In genomic region chr9:43253271-43253681, GRCm38 (mm10) we compare ENCODE assay signal across 9 mouse cellular contexts. TPM values are rescaled to one million over a fixed set of nuclear protein-coding genes. Genes with fewer than 3 reads are reported as not detected.
DNase-seq lines count a peak whose midpoint lies in the region; ATAC-seq lines count a peak whose summit lies in the region.
"Had no signal": no experiment of that assay in that cellular context is flagged by ENCODE, and none has a peak within 500 bp of the region (broad histone marks: within the 10 kb centered on the region; RNA-seq: fewer than 3 reads in every experiment).

No protein-coding gene starts in this region.

- H3K9ac ChIP-seq in hindbrain, embryonic 11.5 days (ENCODE audit: low read depth, low read length), result no peak overlapping the region
- H3K9ac ChIP-seq in hindbrain, embryonic 14.5 days, result no peak overlapping the region
- no peak overlapping the region for H3K9ac ChIP-seq in kidney, embryonic 15.5 days
- H3K9ac ChIP-seq in neural tube, embryonic 13.5 days, result no peak overlapping the region

- 18% methylated on average over 5 of the region's 5 CpGs for WGBS in hindbrain, embryonic 11.5 days
- WGBS in hindbrain, embryonic 14.5 days, result 17% methylated on average over 5 of the region's 5 CpGs
- 8% methylated on average over 5 of the region's 5 CpGs for WGBS in kidney, embryonic 15.5 days
- 9% methylated on average over 5 of the region's 5 CpGs for WGBS in neural tube, embryonic 13.5 days

- no peaks in the 10 kb centered on the region; the same call in 1 of the 2 replicates for H3K27me3 ChIP-seq in hindbrain, embryonic 11.5 days (ENCODE audit: control insufficient read depth, insufficient read depth, low read length)
- H3K27me3 ChIP-seq in hindbrain, embryonic 14.5 days (ENCODE audit: control insufficient read depth, insufficient read depth, low read length), result no peaks in the 10 kb centered on the region
- no peaks in the 10 kb centered on the region for H3K27me3 ChIP-seq in kidney, embryonic 15.5 days
- H3K27me3 ChIP-seq in neural tube, embryonic 13.5 days, result no peaks in the 10 kb centered on the region; the same call in 1 of the 2 replicates

- peak; percentile 51 for DNase-seq in hindbrain, embryonic 11.5 days (ENCODE audit: low spot score)
- DNase-seq in hindbrain, embryonic 14.5 days (ENCODE audit: low spot score), result no peak
- DNase-seq in gastrocnemius, postnatal 25 days, result peak; percentile 80
- no peak for DNase-seq in spleen, postnatal 36 days (ENCODE audit: low spot score in 2 of 2)
- no peak for DNase-seq in layer of hippocampus, postnatal 36 days
- no peak for DNase-seq in frontal cortex, postnatal 25 days (ENCODE audit: low spot score in 2 of 2)

- ATAC-seq in hindbrain, embryonic 11.5 days (ENCODE audit: low FRiP score), result no peak
- ATAC-seq in hindbrain, embryonic 14.5 days (ENCODE audit: low FRiP score), result no peak
- ATAC-seq in kidney, embryonic 15.5 days (replicated peaks; ENCODE audit: low FRiP score), result peak; percentile 88
- peak; percentile 37; the same call in 1 of the 2 replicates for ATAC-seq in neural tube, embryonic 13.5 days (ENCODE audit: low read depth)

- no peaks in the 10 kb centered on the region for H3K36me3 ChIP-seq in hindbrain, embryonic 11.5 days (ENCODE audit: control insufficient read depth, insufficient read depth, low read length)
- H3K36me3 ChIP-seq in hindbrain, embryonic 14.5 days (replicated peaks; ENCODE audit: control insufficient read depth, insufficient read depth), result no peaks in the 10 kb centered on the region
- H3K36me3 ChIP-seq in kidney, embryonic 15.5 days, result no peaks in the 10 kb centered on the region
- no peaks in the 10 kb centered on the region for H3K36me3 ChIP-seq in neural tube, embryonic 13.5 days

- H3K9me3 ChIP-seq in hindbrain, embryonic 11.5 days (ENCODE audit: control insufficient read depth, low read length), result no peaks in the 10 kb centered on the region
- H3K9me3 ChIP-seq in hindbrain, embryonic 14.5 days (ENCODE audit: control insufficient read depth, low read length), result no peaks in the 10 kb centered on the region
- no peaks in the 10 kb centered on the region for H3K9me3 ChIP-seq in kidney, embryonic 15.5 days (replicated peaks)
- no peaks in the 10 kb centered on the region for H3K9me3 ChIP-seq in neural tube, embryonic 13.5 days

- no peak overlapping the region for H3K4me2 ChIP-seq in hindbrain, embryonic 11.5 days (replicated peaks; ENCODE audit: low read depth, low read length)
- H3K4me2 ChIP-seq in hindbrain, embryonic 14.5 days (replicated peaks), result no peak overlapping the region
- peak overlapping the region; percentile 23; the same call in 1 of the 2 replicates for H3K4me2 ChIP-seq in kidney, embryonic 15.5 days
- H3K4me2 ChIP-seq in neural tube, embryonic 13.5 days, result no peak overlapping the region; the same call in 1 of the 2 replicates

- peak overlapping the region; percentile 65 for H3K27ac ChIP-seq in hindbrain, embryonic 11.5 days (ENCODE audit: low read depth, low read length)
- no peak overlapping the region for H3K27ac ChIP-seq in hindbrain, embryonic 14.5 days
- H3K27ac ChIP-seq in kidney, embryonic 15.5 days, result peak overlapping the region; percentile 90
- H3K27ac ChIP-seq in neural tube, embryonic 13.5 days (replicated peaks), result peak overlapping the region; percentile 64

- H3K4me3 ChIP-seq in hindbrain, embryonic 11.5 days (ENCODE audit: low read depth, low read length), result no peak overlapping the region
- H3K4me3 ChIP-seq in hindbrain, embryonic 14.5 days (replicated peaks; ENCODE audit: low read length), result no peak overlapping the region
- H3K4me3 ChIP-seq in kidney, embryonic 15.5 days (replicated peaks), result no peak overlapping the region
- H3K4me3 ChIP-seq in neural tube, embryonic 13.5 days, result no peak overlapping the region

- H3K4me1 ChIP-seq in hindbrain, embryonic 11.5 days (replicated peaks; ENCODE audit: control insufficient read depth, insufficient read depth, low read length), result no peaks in the 10 kb centered on the region; the same call in 1 of the 2 replicates
- no peaks in the 10 kb centered on the region for H3K4me1 ChIP-seq in hindbrain, embryonic 14.5 days (replicated peaks; ENCODE audit: control insufficient read depth, insufficient read depth, low read length)
- H3K4me1 ChIP-seq in kidney, embryonic 15.5 days, result peaks cover 34% of the 10 kb centered on the region
- H3K4me1 ChIP-seq in neural tube, embryonic 13.5 days (replicated peaks), result peaks cover 14% of the 10 kb centered on the region

RNA-seq across cellular contexts. Expression of gene Oaf, which starts 13.6 kb away (rescaled TPM):
- polyA plus RNA-seq in hindbrain, embryonic 11.5 days (2014; fragmentation: Nextera tagmentation; extraction: Ambion mirVana), result 34.7 and 41.4 TPM in 2 replicates
- polyA plus RNA-seq in hindbrain, embryonic 14.5 days (2014; fragmentation: Nextera tagmentation; extraction: Ambion mirVana), result 7.9 and 9.6 TPM in 2 replicates
- 10 to 100 TPM in 1 of 2 experiments, 1 to 10 TPM in 1; 8.6 to 10.6 TPM for total RNA-seq in gastrocnemius, postnatal 25 days (2021)
- polyA plus RNA-seq in kidney, embryonic 15.5 days (2015; fragmentation: Nextera tagmentation; extraction: Ambion mirVana), result 53.9 and 59.5 TPM in 2 replicates
- polyA plus RNA-seq in neural tube, embryonic 13.5 days (2015; fragmentation: Nextera tagmentation; extraction: Ambion mirVana), result 17.3 and 21.1 TPM in 2 replicates
- total RNA-seq in layer of hippocampus, postnatal 36 days (2021), result 10 to 100 TPM; 13.1 to 17.7 TPM

RNA-seq across cellular contexts. Expression of gene Pou2f3, which starts 43.1 kb away (rescaled TPM):
- not detected in 2 replicates for polyA plus RNA-seq in hindbrain, embryonic 11.5 days (2014; fragmentation: Nextera tagmentation; extraction: Ambion mirVana)
- polyA plus RNA-seq in hindbrain, embryonic 14.5 days (2014; fragmentation: Nextera tagmentation; extraction: Ambion mirVana), result not detected in 2 replicates
- not detected for total RNA-seq in gastrocnemius, postnatal 25 days (2021)
- polyA plus RNA-seq in kidney, embryonic 15.5 days (2015; fragmentation: Nextera tagmentation; extraction: Ambion mirVana), result 0.17 TPM in 1 of 2 replicates, not detected in the other
- polyA plus RNA-seq in neural tube, embryonic 13.5 days (2015; fragmentation: Nextera tagmentation; extraction: Ambion mirVana), result not detected in 2 replicates
- total RNA-seq in layer of hippocampus, postnatal 36 days (2021), result under 1 TPM; 0.30 to 0.56 TPM

RNA-seq across cellular contexts. Expression of gene Trim29, which starts 57.4 kb away (rescaled TPM):
- 0.82 and 2.4 TPM in 2 replicates for polyA plus RNA-seq in hindbrain, embryonic 11.5 days (2014; fragmentation: Nextera tagmentation; extraction: Ambion mirVana)
- polyA plus RNA-seq in hindbrain, embryonic 14.5 days (2014; fragmentation: Nextera tagmentation; extraction: Ambion mirVana), result not detected in 2 replicates
- total RNA-seq in gastrocnemius, postnatal 25 days (2021), result not detected
- polyA plus RNA-seq in kidney, embryonic 15.5 days (2015; fragmentation: Nextera tagmentation; extraction: Ambion mirVana), result 1.3 and 1.4 TPM in 2 replicates
- 0.34 and 0.38 TPM in 2 replicates for polyA plus RNA-seq in neural tube, embryonic 13.5 days (2015; fragmentation: Nextera tagmentation; extraction: Ambion mirVana)
- total RNA-seq in layer of hippocampus, postnatal 36 days (2021), result under 1 TPM; 0.37 to 0.40 TPM
- polyA plus RNA-seq: liver, embryonic 16.5 days had no signal

Comparison
In these comparisons a context has a peak if more than half of its experiments do, and no peak if none do; other contexts are left out.
1. DNase-seq: peak in hindbrain, embryonic 11.5 days (single experiment) and gastrocnemius, postnatal 25 days (single experiment); none in hindbrain, embryonic 14.5 days (single experiment), spleen, postnatal 36 days (0 of 2), layer of hippocampus, postnatal 36 days (0 of 2) and frontal cortex, postnatal 25 days (0 of 2).
2. ATAC-seq: peak in kidney, embryonic 15.5 days (single experiment) and neural tube, embryonic 13.5 days (single experiment); none in hindbrain, embryonic 11.5 days (single experiment) and hindbrain, embryonic 14.5 days (single experiment).